Mouse (Mus musculus) stomach, postnatal 0 days (tissue): ENCODE measurements at regions not wholly inside any gene's neighbourhood (a gene's known extent, or its start where the extent isn't known, plus 50 kb on each side); places are given as distances from the start of the nearest gene placed in this dataset.

ENCODE experiments used
- ATAC-seq: fragments of 200-750 bp; cut with Nextera tagmentation; 2 replicates; pipeline ENCODE4 v1.8.0; 2017; ENCODE audit not compliant: low FRiP score, low TSS enrichment
- DNase-seq: peaks from one replicate; pipeline ENCODE4 v3.0.0-alpha.2; 2016; ENCODE audit warnings: low spot score
- H3K27ac ChIP-seq: fragments of 300-500 bp; sonication (generic); replicated peaks from 2 replicates; pipeline ENCODE4 v1.5.1; 2014; ENCODE audit warnings: mild to moderate bottlenecking, control low read depth
- H3K27me3 ChIP-seq: fragments of 300-500 bp; sonication (generic); 2 replicates; pipeline ENCODE4 v1.6.1; 2014; ENCODE audit warnings: low read length; ENCODE audit not compliant: control insufficient read depth, insufficient read depth
- H3K36me3 ChIP-seq: fragments of 300-500 bp; sonication (generic); 2 replicates; pipeline ENCODE4 v1.6.1; 2014; ENCODE audit warnings: low read length, mixed read lengths; ENCODE audit not compliant: control insufficient read depth, insufficient read depth
- H3K4me1 ChIP-seq: fragments of 300-500 bp; sonication (generic); replicated peaks from 2 replicates; pipeline ENCODE4 v1.6.1; 2014; ENCODE audit warnings: antibody characterized with exemption; ENCODE audit not compliant: control insufficient read depth, insufficient read depth
- H3K4me2 ChIP-seq: fragments of 300-500 bp; sonication (generic); replicated peaks from 2 replicates; pipeline ENCODE4 v1.6.1; 2014; ENCODE audit warnings: low read depth, mild to moderate bottlenecking, control low read depth, moderate library complexity
- H3K4me3 ChIP-seq: fragments of 300-500 bp; sonication (generic); 2 replicates; pipeline ENCODE4 v1.5.1; 2014; ENCODE audit warnings: low read depth, low read length, control low read depth
- H3K9ac ChIP-seq: fragments of 300-500 bp; sonication (generic); 2 replicates; pipeline ENCODE4 v1.6.1; 2014; ENCODE audit warnings: mild to moderate bottlenecking, low read length, control low read depth, mixed read lengths
- H3K9me3 ChIP-seq: fragments of 300-500 bp; sonication (generic); 2 replicates; pipeline ENCODE4 v1.6.1; 2016; ENCODE audit warnings: low read length; ENCODE audit not compliant: control insufficient read depth
- CTCF ChIP-seq: IDR thresholded peaks from 2 replicates; pipeline ENCODE4 v1.5.1; 2016; ENCODE audit warnings: antibody characterized with exemption, low read depth, mild to moderate bottlenecking, moderate library complexity
- EP300 ChIP-seq: optimal IDR thresholded peaks from 2 replicates; pipeline ENCODE3; 2016; ENCODE audit warnings: antibody characterized with exemption
- WGBS: fragments of 180-500 bp; shearing (Covaris S2); extraction: QIAGEN DNeasy Blood & Tissue Kit; methylation state at CpG from one replicate; pipeline ENCODE4 v1.1.7; 2014; 5-methylcytosine and 5-hydroxymethylcytosine counted together

DNA sequence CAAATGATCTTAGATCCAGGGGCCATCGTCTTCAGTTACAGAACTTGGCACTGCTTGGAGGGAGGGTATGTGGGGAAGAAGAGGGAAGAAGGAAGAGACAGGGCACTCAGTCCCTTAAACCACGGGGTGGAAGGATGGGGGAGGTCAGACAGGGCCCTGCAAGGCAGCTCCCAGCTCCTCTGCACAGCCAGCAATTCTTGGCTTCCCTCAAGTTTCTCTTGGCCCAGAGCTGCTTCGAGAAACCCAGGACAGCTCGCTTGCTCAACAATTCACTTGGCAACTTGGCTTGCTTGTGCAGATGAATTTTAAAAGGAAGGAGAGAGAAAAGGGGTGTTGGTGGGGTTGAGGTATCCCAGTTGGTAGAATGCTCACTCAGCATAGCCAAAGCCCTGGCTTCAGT is 141.1 kb downstream of the 2410131K14Rik start:
- ATAC-seq (no peak), DNase-seq (no peak)
- H3K27ac ChIP-seq, result peak overlapping the region; percentile 20
- 0 out of 2 replicates have a peak, but pooled peaks cover 5% of the 10 kb centered on the region for H3K9me3 ChIP-seq
- H3K4me1 ChIP-seq, result no peaks in the 10 kb centered on the region
- no peak overlapping the region for H3K4me3 ChIP-seq
- 50% methylated on average over 4 of the region's 4 CpGs for WGBS
- H3K9ac ChIP-seq, result no peak overlapping the region
- TF ChIP-seq EP300, result no peak
- TF ChIP-seq CTCF, result no peak
- H3K36me3 ChIP-seq, result no peaks in the 10 kb centered on the region
- no peaks in the 10 kb centered on the region for H3K27me3 ChIP-seq
- H3K4me2 ChIP-seq, result no peak overlapping the region

DNA sequence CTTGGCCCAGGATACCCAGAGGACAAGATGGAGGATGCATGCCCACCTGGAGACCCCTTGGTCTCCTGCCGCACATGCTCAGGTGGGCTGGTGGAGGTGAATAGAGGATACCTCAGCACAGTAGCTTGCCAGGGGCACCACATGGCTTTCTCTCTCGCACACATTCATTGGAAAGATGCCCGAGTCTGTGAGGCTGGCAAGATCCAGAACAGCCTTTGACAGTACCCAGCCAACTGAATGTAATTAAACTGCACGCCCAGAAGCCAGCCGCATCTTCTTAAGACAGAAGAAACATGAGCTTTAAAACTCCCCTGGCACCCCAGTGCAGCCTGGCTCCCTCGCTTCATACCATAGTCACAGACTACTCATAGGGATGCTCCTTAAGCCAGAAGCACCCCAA is 143.4 kb downstream of the 2410131K14Rik start:
- ATAC-seq (no peak), DNase-seq (no peak)
- Histone ChIP-seq H3K4me2 (no peak overlapping the region), H3K4me3 (no peak overlapping the region), H3K9ac (no peak overlapping the region), H3K36me3 (no peaks in the 10 kb centered on the region), H3K4me1 (no peaks in the 10 kb centered on the region), H3K9me3 (0 out of 2 replicates have a peak, but pooled peaks cover 5% of the 10 kb centered on the region), H3K27me3 (no peaks in the 10 kb centered on the region), H3K27ac (no peak overlapping the region)
- TF ChIP-seq CTCF, result no peak
- no peak for TF ChIP-seq EP300
- WGBS, result 85% methylated on average over 6 of the region's 6 CpGs

DNA sequence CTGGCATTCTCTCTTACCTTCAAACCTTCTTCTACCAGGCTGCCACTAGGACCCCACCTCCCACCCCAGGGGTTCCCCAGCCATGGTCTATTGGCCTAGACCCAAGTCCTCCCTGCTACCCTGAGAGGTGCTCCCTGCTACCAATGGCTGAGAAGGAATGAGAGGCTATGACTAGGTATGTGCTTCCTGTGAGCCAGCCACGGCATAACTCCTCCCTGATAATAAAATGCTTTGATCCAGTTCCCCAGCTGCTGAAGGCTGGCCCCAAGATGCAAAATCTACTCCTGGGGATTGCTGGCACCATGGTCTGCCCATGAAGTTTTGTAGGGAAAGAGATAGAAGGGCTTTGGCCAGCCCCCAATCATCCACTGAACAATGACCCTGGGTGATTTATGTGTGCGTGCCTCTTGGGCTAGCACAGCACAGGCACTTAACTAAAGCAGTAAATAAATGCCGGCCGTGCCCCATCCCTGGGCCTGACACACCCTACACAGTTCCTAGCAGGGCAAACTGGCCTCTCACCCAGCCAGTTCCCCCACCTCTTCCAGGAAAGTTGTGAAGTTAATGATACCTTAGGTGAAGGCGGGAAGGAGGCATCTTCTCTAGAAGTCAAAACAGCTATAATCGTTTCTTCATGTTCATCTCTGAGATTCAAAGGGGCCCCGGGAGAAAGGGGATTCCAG is 145.8 kb downstream of the 2410131K14Rik start:
- no peaks in the 10 kb centered on the region for H3K4me1 ChIP-seq
- peak overlapping the region; percentile 45 for H3K27ac ChIP-seq
- no peaks in the 10 kb centered on the region for H3K27me3 ChIP-seq
- no peak for DNase-seq
- ATAC-seq, result 0 out of 2 replicates have a peak, but pooled peaks have one; percentile 56
- no peak overlapping the region for H3K4me2 ChIP-seq
- 61% methylated on average over 7 of the region's 7 CpGs for WGBS
- 0 out of 2 replicates have a peak, but pooled peaks cover 5% of the 10 kb centered on the region for H3K9me3 ChIP-seq
- no peak overlapping the region for H3K4me3 ChIP-seq
- no peak for TF ChIP-seq EP300
- no peak for TF ChIP-seq CTCF
- no peaks in the 10 kb centered on the region for H3K36me3 ChIP-seq
- no peak overlapping the region for H3K9ac ChIP-seq

DNA sequence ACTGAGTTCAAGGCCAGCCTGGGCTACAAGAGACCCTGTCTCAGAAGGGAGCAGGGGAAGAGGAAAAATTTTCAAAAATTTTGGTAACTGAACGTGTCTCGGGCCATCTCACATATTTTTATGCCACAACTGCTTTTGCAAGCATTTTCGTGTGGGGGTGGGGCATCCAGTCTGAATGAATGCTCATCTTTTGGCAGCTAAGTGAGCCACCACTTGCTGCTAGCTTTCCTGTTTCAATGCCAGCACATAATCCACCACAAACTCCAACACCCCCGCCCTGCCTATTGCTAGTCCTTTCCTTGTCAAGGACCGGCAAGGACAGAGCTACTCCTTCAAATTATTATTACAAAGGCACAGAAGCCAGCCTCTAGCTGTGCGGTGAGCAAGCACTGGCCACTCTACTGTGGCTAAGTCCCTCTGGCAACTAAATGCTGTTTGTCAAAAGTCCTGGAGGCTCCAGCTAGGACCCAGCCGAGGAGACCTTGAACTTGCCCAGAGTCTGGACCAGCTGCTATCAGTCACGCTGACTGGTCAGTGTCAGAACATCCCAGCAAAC is 148.0 kb downstream of the 2410131K14Rik start:
- Histone ChIP-seq H3K4me1 (peaks cover 4% of the 10 kb centered on the region), H3K36me3 (no peaks in the 10 kb centered on the region), H3K9ac (no peak overlapping the region), H3K9me3 (0 out of 2 replicates have a peak, but pooled peaks cover 5% of the 10 kb centered on the region), H3K27ac (no peak overlapping the region), H3K4me2 (no peak overlapping the region), H3K27me3 (no peaks in the 10 kb centered on the region), H3K4me3 (no peak overlapping the region)
- WGBS, result 80% methylated on average over 8 of the region's 8 CpGs
- no peak for ATAC-seq
- TF ChIP-seq EP300, result no peak
- TF ChIP-seq CTCF, result no peak
- no peak for DNase-seq

DNA sequence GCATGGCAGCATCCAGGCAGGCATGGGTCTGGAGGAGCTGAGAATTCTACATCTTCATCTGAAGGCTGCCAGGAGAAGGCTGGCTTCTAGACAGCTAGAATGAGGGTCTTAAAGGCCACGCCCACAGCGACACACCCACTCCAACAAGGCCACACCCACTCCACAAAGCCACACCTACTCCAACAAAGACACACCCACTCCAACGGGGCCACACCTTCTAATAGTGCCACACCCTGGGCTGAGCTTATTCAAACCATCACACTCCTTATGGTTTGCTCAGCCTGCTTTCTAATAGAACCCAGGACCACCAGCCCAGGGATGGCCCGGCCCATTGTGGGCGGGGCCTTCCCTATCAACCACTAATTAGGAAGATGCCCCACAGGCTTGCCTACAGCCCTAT is 149.0 kb downstream of the 2410131K14Rik start:
- 43% methylated on average over 5 of the region's 5 CpGs for WGBS
- DNase-seq (no peak), ATAC-seq (no peak)
- no peaks in the 10 kb centered on the region for H3K27me3 ChIP-seq
- no peak overlapping the region for H3K4me3 ChIP-seq
- H3K9ac ChIP-seq, result no peak overlapping the region
- no peak overlapping the region for H3K4me2 ChIP-seq
- 0 out of 2 replicates have a peak, but pooled peaks cover 5% of the 10 kb centered on the region for H3K9me3 ChIP-seq
- H3K4me1 ChIP-seq, result peaks cover 4% of the 10 kb centered on the region
- H3K27ac ChIP-seq, result no peak overlapping the region
- TF ChIP-seq CTCF (no peak), EP300 (no peak)
- no peaks in the 10 kb centered on the region for H3K36me3 ChIP-seq

DNA sequence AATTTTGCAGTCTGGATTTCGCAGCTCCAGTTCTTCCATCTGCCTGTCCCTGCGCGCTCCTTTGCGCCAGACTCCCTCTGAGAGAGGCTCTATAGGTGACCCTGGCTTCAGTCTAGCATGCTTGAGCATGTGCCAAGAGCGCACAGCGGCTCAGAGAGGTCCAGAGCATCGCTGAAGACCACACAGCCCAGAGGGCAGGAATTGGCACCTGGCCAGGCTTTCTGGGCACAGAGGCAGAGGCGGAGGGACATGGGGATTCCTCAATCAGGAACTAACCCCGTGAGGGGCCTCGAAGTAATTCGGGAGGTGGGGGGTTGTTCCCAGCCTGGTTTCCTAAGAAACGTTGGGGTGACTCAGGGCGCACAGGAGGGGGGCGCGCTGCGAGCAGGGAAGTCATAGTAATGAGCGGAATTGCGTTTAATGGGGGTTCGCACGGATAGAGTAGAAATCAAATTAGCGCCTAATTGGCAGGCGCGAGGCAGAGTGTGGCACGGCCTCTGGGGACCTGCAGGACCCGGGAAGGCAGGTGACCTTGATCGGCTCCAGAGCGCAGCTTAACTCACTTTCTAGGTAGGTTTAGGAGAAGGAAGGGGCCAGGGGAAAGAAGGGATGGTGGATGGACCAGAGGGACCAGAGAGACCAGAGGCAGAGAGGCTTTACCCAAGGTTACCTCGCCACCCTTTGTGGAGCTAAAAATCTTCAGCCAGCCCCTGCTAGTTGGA is 151.1 kb downstream of the 2410131K14Rik start:
- Histone ChIP-seq H3K27ac (no peak overlapping the region), H3K4me2 (peak overlapping the region; percentile 31; the same call in 1 of the 2 replicates), H3K4me1 (peaks cover 4% of the 10 kb centered on the region), H3K27me3 (no peaks in the 10 kb centered on the region), H3K9ac (no peak overlapping the region), H3K36me3 (no peaks in the 10 kb centered on the region), H3K4me3 (no peak overlapping the region), H3K9me3 (no peaks in the 10 kb centered on the region)
- DNase-seq (no peak), ATAC-seq (no peak)
- 12% methylated on average over 28 of the region's 28 CpGs for WGBS
- TF ChIP-seq CTCF, result no peak
- TF ChIP-seq EP300, result no peak
